Mouse (Mus musculus) MEL (cell line): Measurements from ENCODE around the gene Lcor.

Source experiments
- CTCF ChIP-seq, 3 experiments: IDR thresholded peaks in 2 of 3; conservative IDR thresholded peaks in 1 of 3; 2 replicates each; pipeline ENCODE4 v1.5.1; 2011 to 2012; ENCODE audit warnings: low read length in 3 of 3, low read depth in 2 of 3, mild to moderate bottlenecking in 2 of 3, improper control_type of control experiment in 1 of 3, inconsistent platforms in 1 of 3, mixed read lengths in 1 of 3, moderate library complexity in 1 of 3; ENCODE audit not compliant: control insufficient read depth in 1 of 3, insufficient read depth in 1 of 3, poor library complexity in 1 of 3, severe bottlenecking in 1 of 3
- HCFC1 ChIP-seq: IDR thresholded peaks from 2 replicates; pipeline ENCODE4 v1.6.1; 2012; ENCODE audit warnings: low read depth, mild to moderate bottlenecking, inconsistent platforms, low read length, improper control_type of control experiment, moderate library complexity
- SIN3A ChIP-seq: IDR thresholded peaks from 2 replicates; pipeline ENCODE4 v1.6.1; 2012; ENCODE audit warnings: low read length, improper control_type of control experiment, inconsistent platforms
- USF2 ChIP-seq, 2 experiments: IDR thresholded peaks; 2 replicates each; pipeline ENCODE4 v1.6.1; 2011 to 2012; ENCODE audit warnings: improper control_type of control experiment in 2 of 2, low read length in 2 of 2, borderline replicate concordance in 1 of 2, inconsistent platforms in 1 of 2, low read depth in 1 of 2, mild to moderate bottlenecking in 1 of 2; ENCODE audit not compliant: insufficient read depth in 1 of 2

DNA sequence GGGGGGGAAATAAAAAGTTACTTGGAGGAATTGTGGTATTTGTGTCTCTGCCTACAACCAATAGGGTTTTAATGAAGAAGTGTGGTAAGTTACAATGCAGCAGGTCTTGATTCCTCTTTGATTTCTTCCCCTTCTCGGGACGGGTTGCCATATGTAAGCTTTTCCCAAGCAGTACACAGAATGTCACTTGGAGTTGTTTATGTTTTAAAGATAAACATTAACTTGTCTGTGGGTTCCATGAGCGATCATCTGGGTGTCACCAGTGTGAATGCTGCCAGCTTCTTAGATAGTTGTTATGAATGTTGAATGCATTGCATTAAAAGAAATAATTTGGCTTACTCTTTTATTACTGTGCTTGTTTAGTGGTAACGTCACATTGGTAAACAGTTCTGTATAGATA is 75.1 kb downstream of the Lcor start:
- TF ChIP-seq SIN3A, result no peak
- no peak for TF ChIP-seq USF2 (IDR thresholded peaks at IDR 0.05; ENCODE audit: borderline replicate concordance in 1 of 2, insufficient read depth in 1 of 2, low read depth in 1 of 2, low read length in 2 of 2)
- no peak for TF ChIP-seq CTCF (IDR thresholded peaks at IDR 0.05 in 2 of 3, conservative IDR thresholded peaks at IDR 0.05 in 1 of 3; ENCODE audit: control insufficient read depth in 1 of 3, insufficient read depth in 1 of 3, low read depth in 2 of 3, low read length in 3 of 3, poor library complexity in 1 of 3, severe bottlenecking in 1 of 3)
- TF ChIP-seq HCFC1, result no peak
